Mouse (Mus musculus): Measurements from ENCODE around the gene Cd164l2. TPM values are rescaled to one million over a fixed set of nuclear protein-coding genes. Genes with fewer than 3 reads are reported as not detected.

The Cd164l2 gene
- polyA plus RNA-seq, 1 experiment from 2014 or later: 1.3 TPM

- DNase-seq (ENCODE audit: low spot score): no peak
- Histone ChIP-seq H3K36me3 (peaks cover 37% of the 10 kb centered on the region), H3K9me3 (no peaks in the 10 kb centered on the region), H3K27ac (peak overlapping the region; percentile 87), H3K4me1 (peaks cover 78% of the 10 kb centered on the region), H3K4me3 (peak overlapping the region; percentile 15; the same call in 1 of the 2 replicates), H3K27me3 (ENCODE audit: insufficient read depth, poor library complexity, severe bottlenecking) (no peaks in the 10 kb centered on the region)
- 19% methylated on average over 19 of the region's 19 CpGs for WGBS
These were observed 13.4 kb upstream of the Cd164l2 start for GRCm38 (mm10) chr4:133198337-133199180.

GRCm38 (mm10) chr4:133199743-133200142, 12.2 kb upstream of the Cd164l2 start:
- Histone ChIP-seq H3K4me1 (peaks cover 82% of the 10 kb centered on the region), H3K27me3 (ENCODE audit: insufficient read depth, poor library complexity, severe bottlenecking) (no peaks in the 10 kb centered on the region), H3K27ac (peak overlapping the region; percentile 84), H3K9me3 (no peaks in the 10 kb centered on the region), H3K4me3 (peak overlapping the region; percentile 16; the same call in 1 of the 2 replicates), H3K36me3 (peaks cover 25% of the 10 kb centered on the region)
- 52% methylated on average over 6 of the region's 6 CpGs for WGBS
- no peak for DNase-seq (ENCODE audit: low spot score)

GRCm38 (mm10) chr4:133200343-133200742, 11.6 kb upstream of the Cd164l2 start:
- Histone ChIP-seq H3K36me3 (peaks cover 19% of the 10 kb centered on the region), H3K9me3 (no peaks in the 10 kb centered on the region), H3K27me3 (ENCODE audit: insufficient read depth, poor library complexity, severe bottlenecking) (no peaks in the 10 kb centered on the region), H3K27ac (peak overlapping the region; percentile 84), H3K4me1 (peaks cover 86% of the 10 kb centered on the region), H3K4me3 (peak overlapping the region; percentile 16; the same call in 1 of the 2 replicates)
- DNase-seq (ENCODE audit: low spot score): no peak
- 36% methylated on average over 21 of the region's 21 CpGs for WGBS

GRCm38 (mm10) chr4:133201006-133201771, 10.7 kb upstream of the Cd164l2 start:
- Histone ChIP-seq H3K27ac (peak overlapping the region; percentile 84), H3K27me3 (ENCODE audit: insufficient read depth, poor library complexity, severe bottlenecking) (no peaks in the 10 kb centered on the region), H3K4me1 (peaks cover 79% of the 10 kb centered on the region), H3K9me3 (no peaks in the 10 kb centered on the region), H3K4me3 (no peak overlapping the region), H3K36me3 (peaks cover 11% of the 10 kb centered on the region)
- WGBS: 64% methylated on average over 8 of the region's 8 CpGs
- no peak for DNase-seq (ENCODE audit: low spot score)

GRCm38 (mm10) chr4:133202254-133202653, 9.7 kb upstream of the Cd164l2 start:
- DNase-seq (ENCODE audit: low spot score): no peak
- Histone ChIP-seq H3K4me3 (no peak overlapping the region), H3K4me1 (peaks cover 68% of the 10 kb centered on the region), H3K36me3 (peaks cover under 1% of the 10 kb centered on the region; the same call in 1 of the 2 replicates), H3K27ac (peak overlapping the region; percentile 84; the same call in 1 of the 2 replicates), H3K9me3 (no peaks in the 10 kb centered on the region), H3K27me3 (ENCODE audit: insufficient read depth, poor library complexity, severe bottlenecking) (no peaks in the 10 kb centered on the region)
- WGBS: 94% methylated on average over 3 of the region's 3 CpGs

- Histone ChIP-seq H3K9me3 (no peaks in the 10 kb centered on the region), H3K27ac (0 out of 2 replicates have a peak overlapping the region, but pooled peaks have one; percentile 7), H3K4me1 (peaks cover 55% of the 10 kb centered on the region), H3K4me3 (no peak overlapping the region), H3K36me3 (no peaks in the 10 kb centered on the region), H3K27me3 (ENCODE audit: insufficient read depth, poor library complexity, severe bottlenecking) (peaks cover 4% of the 10 kb centered on the region)
- DNase-seq (ENCODE audit: low spot score): no peak
- WGBS: 66% methylated on average over 3 of the region's 3 CpGs
These were observed 8.3 kb upstream of the Cd164l2 start for GRCm38 (mm10) chr4:133203591-133203990.

GRCm38 (mm10) chr4:133204379-133204778, 7.6 kb upstream of the Cd164l2 start:
- Histone ChIP-seq H3K27me3 (ENCODE audit: insufficient read depth, poor library complexity, severe bottlenecking) (peaks cover 11% of the 10 kb centered on the region), H3K27ac (peak overlapping the region; percentile 86), H3K36me3 (no peaks in the 10 kb centered on the region), H3K4me1 (peaks cover 50% of the 10 kb centered on the region), H3K4me3 (peak overlapping the region; percentile 6; the same call in 1 of the 2 replicates), H3K9me3 (no peaks in the 10 kb centered on the region)
- no peak for DNase-seq (ENCODE audit: low spot score)
- 34% methylated on average over 7 of the region's 7 CpGs for WGBS

GRCm38 (mm10) chr4:133209366-133209765, 2.6 kb upstream of the Cd164l2 start:
- no peaks in the 10 kb centered on the region for H3K36me3 ChIP-seq
- DNase-seq (ENCODE audit: low spot score): no peak
- H3K27ac ChIP-seq: 0 out of 2 replicates have a peak overlapping the region, but pooled peaks have one; percentile 10
- H3K27me3 ChIP-seq (ENCODE audit: insufficient read depth, poor library complexity, severe bottlenecking): peaks cover 56% of the 10 kb centered on the region
- H3K9me3 ChIP-seq: no peaks in the 10 kb centered on the region
- WGBS: 4% methylated on average over 11 of the region's 11 CpGs
- H3K4me3 ChIP-seq: no peak overlapping the region
- peaks cover 37% of the 10 kb centered on the region for H3K4me1 ChIP-seq

- 91% methylated on average over 24 of the region's 24 CpGs for WGBS
- no peak overlapping the region for H3K27ac ChIP-seq
- peaks cover 29% of the 10 kb centered on the region for H3K4me1 ChIP-seq
- no peaks in the 10 kb centered on the region for H3K36me3 ChIP-seq
- no peaks in the 10 kb centered on the region for H3K9me3 ChIP-seq
- no peak for DNase-seq (ENCODE audit: low spot score)
- H3K27me3 ChIP-seq (ENCODE audit: insufficient read depth, poor library complexity, severe bottlenecking): peaks cover 64% of the 10 kb centered on the region
- no peak overlapping the region for H3K4me3 ChIP-seq
These were observed 1.7 kb upstream of the Cd164l2 start for GRCm38 (mm10) chr4:133210023-133210787.

GRCm38 (mm10) chr4:133210788-133211390, 1.0 kb upstream of the Cd164l2 start:
- Histone ChIP-seq H3K27me3 (ENCODE audit: insufficient read depth, poor library complexity, severe bottlenecking) (peaks cover 70% of the 10 kb centered on the region), H3K4me3 (no peak overlapping the region), H3K36me3 (no peaks in the 10 kb centered on the region), H3K27ac (no peak overlapping the region), H3K4me1 (peaks cover 29% of the 10 kb centered on the region), H3K9me3 (no peaks in the 10 kb centered on the region)
- no peak for DNase-seq (ENCODE audit: low spot score)
- WGBS: 92% methylated on average over 19 of the region's 19 CpGs

- H3K36me3 ChIP-seq: no peaks in the 10 kb centered on the region
- peaks cover 73% of the 10 kb centered on the region for H3K27me3 ChIP-seq (ENCODE audit: insufficient read depth, poor library complexity, severe bottlenecking)
- peak overlapping the region; percentile 84 for H3K27ac ChIP-seq
- 1% methylated on average over 44 of the region's 44 CpGs for WGBS
- peak overlapping the region; percentile 80 for H3K4me3 ChIP-seq
- peak; percentile 90 for DNase-seq (ENCODE audit: low spot score)
- no peaks in the 10 kb centered on the region for H3K9me3 ChIP-seq
- peaks cover 29% of the 10 kb centered on the region for H3K4me1 ChIP-seq
These were observed 784 bp downstream of the Cd164l2 start for GRCm38 (mm10) chr4:133212562-133213267.

GRCm38 (mm10) chr4:133213268-133213590, 1.3 kb downstream of the Cd164l2 start:
- Histone ChIP-seq H3K36me3 (no peaks in the 10 kb centered on the region), H3K4me3 (peak overlapping the region; percentile 80), H3K27me3 (ENCODE audit: insufficient read depth, poor library complexity, severe bottlenecking) (peaks cover 76% of the 10 kb centered on the region), H3K4me1 (peaks cover 29% of the 10 kb centered on the region), H3K27ac (0 out of 2 replicates have a peak overlapping the region, but pooled peaks have one; percentile 30), H3K9me3 (no peaks in the 10 kb centered on the region)
- no peak for DNase-seq (ENCODE audit: low spot score)
- WGBS: under 1% methylated on average over 9 of the region's 9 CpGs
